Mouse (Mus musculus) heart, postnatal 0 days (tissue): ENCODE data around the gene 4930402F06Rik.

Source experiments
- CTCF ChIP-seq: IDR thresholded peaks from 2 replicates; pipeline ENCODE4 v1.5.1; 2016; ENCODE audit warnings: antibody characterized with exemption, control low read depth, low read depth
- EP300 ChIP-seq: IDR thresholded peaks from 2 replicates; pipeline ENCODE4 v1.6.1; 2016; ENCODE audit warnings: antibody characterized with exemption, low read depth

GRCm38 (mm10) chr2:35412246-35412645 is 15.3 kb upstream of the 4930402F06Rik start:
- no peak for TF ChIP-seq EP300
- no peak for TF ChIP-seq CTCF
